Mouse (Mus musculus): Measurements from ENCODE around the gene Lamc1. TPM values are rescaled to one million over a fixed set of nuclear protein-coding genes. Genes with fewer than 3 reads are reported as not detected.
A peak's percentile ranks its signal among the peaks of the same experiment; 100 is the strongest.

Lamc1 gene
- polyA plus RNA-seq, 1 experiment from 2014 or later = 26.5 TPM

- H3K9me3 ChIP-seq (ENCODE audit: control insufficient read depth, low read length) = no peaks in the 10 kb centered on the region
- no peak overlapping the region for H3K4me2 ChIP-seq
- ATAC-seq (ENCODE audit: low FRiP score) (no peak), DNase-seq (ENCODE audit: low spot score, missing footprints) (no peak)
- no peaks in the 10 kb centered on the region for H3K36me3 ChIP-seq (ENCODE audit: control insufficient read depth, insufficient read depth, low read length)
- no peak overlapping the region for H3K4me3 ChIP-seq (ENCODE audit: low read depth, low read length)
- no peaks in the 10 kb centered on the region for H3K27me3 ChIP-seq (ENCODE audit: control insufficient read depth, insufficient read depth, low read length)
- no peaks in the 10 kb centered on the region for H3K4me1 ChIP-seq (ENCODE audit: control insufficient read depth, insufficient read depth, low read length)
- no peak overlapping the region for H3K9ac ChIP-seq (ENCODE audit: low read length)
- no peak overlapping the region for H3K27ac ChIP-seq (ENCODE audit: low read depth, low read length)
- WGBS = 94% methylated on average over 4 of the region's 4 CpGs
Observed at GRCm38 (mm10) chr1:153361926-153362325, 29.3 kb upstream of the Lamc1 start.

- H3K4me2 ChIP-seq = no peak overlapping the region
- H3K27ac ChIP-seq (ENCODE audit: low read depth, low read length) = no peak overlapping the region
- H3K9me3 ChIP-seq (ENCODE audit: control insufficient read depth, low read length) = no peaks in the 10 kb centered on the region
- no peaks in the 10 kb centered on the region for H3K4me1 ChIP-seq (ENCODE audit: control insufficient read depth, insufficient read depth, low read length)
- H3K27me3 ChIP-seq (ENCODE audit: control insufficient read depth, insufficient read depth, low read length) = no peaks in the 10 kb centered on the region
- H3K9ac ChIP-seq (ENCODE audit: low read length) = no peak overlapping the region
- ATAC-seq (ENCODE audit: low FRiP score) (no peak), DNase-seq (ENCODE audit: low spot score, missing footprints) (no peak)
- H3K36me3 ChIP-seq (ENCODE audit: control insufficient read depth, insufficient read depth, low read length) = no peaks in the 10 kb centered on the region
- 58% methylated on average over 3 of the region's 3 CpGs for WGBS
- no peak overlapping the region for H3K4me3 ChIP-seq (ENCODE audit: low read depth, low read length)
Observed at GRCm38 (mm10) chr1:153360556-153360955, 28.0 kb upstream of the Lamc1 start.

GRCm38 (mm10) chr1:153357218-153357617 is 24.6 kb upstream of the Lamc1 start:
- Histone ChIP-seq H3K27ac (ENCODE audit: low read depth, low read length) (no peak overlapping the region), H3K4me1 (ENCODE audit: control insufficient read depth, insufficient read depth, low read length) (no peaks in the 10 kb centered on the region), H3K27me3 (ENCODE audit: control insufficient read depth, insufficient read depth, low read length) (no peaks in the 10 kb centered on the region), H3K36me3 (ENCODE audit: control insufficient read depth, insufficient read depth, low read length) (no peaks in the 10 kb centered on the region), H3K9me3 (ENCODE audit: control insufficient read depth, low read length) (no peaks in the 10 kb centered on the region), H3K4me2 (no peak overlapping the region), H3K4me3 (ENCODE audit: low read depth, low read length) (no peak overlapping the region), H3K9ac (ENCODE audit: low read length) (no peak overlapping the region)
- WGBS = 87% methylated on average over 1 of the region's 1 CpGs
- ATAC-seq (ENCODE audit: low FRiP score) = no peak
- no peak for DNase-seq (ENCODE audit: low spot score, missing footprints)

GRCm38 (mm10) chr1:153354466-153354865 is 21.9 kb upstream of the Lamc1 start:
- Histone ChIP-seq H3K27me3 (ENCODE audit: control insufficient read depth, insufficient read depth, low read length) (no peaks in the 10 kb centered on the region), H3K27ac (ENCODE audit: low read depth, low read length) (no peak overlapping the region), H3K9me3 (ENCODE audit: control insufficient read depth, low read length) (no peaks in the 10 kb centered on the region), H3K36me3 (ENCODE audit: control insufficient read depth, insufficient read depth, low read length) (no peaks in the 10 kb centered on the region), H3K4me2 (no peak overlapping the region), H3K4me3 (ENCODE audit: low read depth, low read length) (no peak overlapping the region), H3K9ac (ENCODE audit: low read length) (no peak overlapping the region), H3K4me1 (ENCODE audit: control insufficient read depth, insufficient read depth, low read length) (no peaks in the 10 kb centered on the region)
- ATAC-seq (ENCODE audit: low FRiP score) (no peak), DNase-seq (ENCODE audit: low spot score, missing footprints) (no peak)
- WGBS = 44% methylated on average over 2 of the region's 2 CpGs

GRCm38 (mm10) chr1:153353736-153354430 is 21.3 kb upstream of the Lamc1 start:
- no peak for DNase-seq (ENCODE audit: low spot score, missing footprints)
- 68% methylated on average over 18 of the region's 18 CpGs for WGBS
- ATAC-seq (ENCODE audit: low FRiP score) = no peak
- Histone ChIP-seq H3K4me2 (no peak overlapping the region), H3K9me3 (ENCODE audit: control insufficient read depth, low read length) (no peaks in the 10 kb centered on the region), H3K4me3 (ENCODE audit: low read depth, low read length) (no peak overlapping the region), H3K36me3 (ENCODE audit: control insufficient read depth, insufficient read depth, low read length) (no peaks in the 10 kb centered on the region), H3K27me3 (ENCODE audit: control insufficient read depth, insufficient read depth, low read length) (no peaks in the 10 kb centered on the region), H3K4me1 (ENCODE audit: control insufficient read depth, insufficient read depth, low read length) (no peaks in the 10 kb centered on the region), H3K9ac (ENCODE audit: low read length) (no peak overlapping the region), H3K27ac (ENCODE audit: low read depth, low read length) (no peak overlapping the region)

- Histone ChIP-seq H3K36me3 (ENCODE audit: control insufficient read depth, insufficient read depth, low read length) (no peaks in the 10 kb centered on the region), H3K4me1 (ENCODE audit: control insufficient read depth, insufficient read depth, low read length) (no peaks in the 10 kb centered on the region), H3K9me3 (ENCODE audit: control insufficient read depth, low read length) (no peaks in the 10 kb centered on the region), H3K4me2 (no peak overlapping the region), H3K27me3 (ENCODE audit: control insufficient read depth, insufficient read depth, low read length) (no peaks in the 10 kb centered on the region), H3K27ac (ENCODE audit: low read depth, low read length) (no peak overlapping the region), H3K4me3 (ENCODE audit: low read depth, low read length) (no peak overlapping the region), H3K9ac (ENCODE audit: low read length) (no peak overlapping the region)
- no peak for ATAC-seq (ENCODE audit: low FRiP score)
- 86% methylated on average over 4 of the region's 4 CpGs for WGBS
- DNase-seq (ENCODE audit: low spot score, missing footprints) = no peak
Observed at GRCm38 (mm10) chr1:153351034-153351433, 18.4 kb upstream of the Lamc1 start.

- DNase-seq (ENCODE audit: low spot score, missing footprints) = no peak
- no peak for ATAC-seq (ENCODE audit: low FRiP score)
- no peak overlapping the region for H3K4me3 ChIP-seq (ENCODE audit: low read depth, low read length)
- no peaks in the 10 kb centered on the region for H3K9me3 ChIP-seq (ENCODE audit: control insufficient read depth, low read length)
- H3K4me2 ChIP-seq = no peak overlapping the region
- WGBS = 58% methylated on average over 3 of the region's 3 CpGs
- no peak overlapping the region for H3K9ac ChIP-seq (ENCODE audit: low read length)
- H3K27me3 ChIP-seq (ENCODE audit: control insufficient read depth, insufficient read depth, low read length) = no peaks in the 10 kb centered on the region
- H3K4me1 ChIP-seq (ENCODE audit: control insufficient read depth, insufficient read depth, low read length) = no peaks in the 10 kb centered on the region
- H3K27ac ChIP-seq (ENCODE audit: low read depth, low read length) = no peak overlapping the region
- H3K36me3 ChIP-seq (ENCODE audit: control insufficient read depth, insufficient read depth, low read length) = no peaks in the 10 kb centered on the region
Observed at GRCm38 (mm10) chr1:153347726-153348125, 15.1 kb upstream of the Lamc1 start.

- H3K9ac ChIP-seq (ENCODE audit: low read length) = no peak overlapping the region
- H3K27ac ChIP-seq (ENCODE audit: low read depth, low read length) = no peak overlapping the region
- ATAC-seq (ENCODE audit: low FRiP score) (no peak), DNase-seq (ENCODE audit: low spot score, missing footprints) (no peak)
- WGBS = 93% methylated on average over 2 of the region's 2 CpGs
- no peaks in the 10 kb centered on the region for H3K27me3 ChIP-seq (ENCODE audit: control insufficient read depth, insufficient read depth, low read length)
- H3K4me2 ChIP-seq = no peak overlapping the region
- no peaks in the 10 kb centered on the region for H3K36me3 ChIP-seq (ENCODE audit: control insufficient read depth, insufficient read depth, low read length)
- H3K4me1 ChIP-seq (ENCODE audit: control insufficient read depth, insufficient read depth, low read length) = no peaks in the 10 kb centered on the region
- no peak overlapping the region for H3K4me3 ChIP-seq (ENCODE audit: low read depth, low read length)
- no peaks in the 10 kb centered on the region for H3K9me3 ChIP-seq (ENCODE audit: control insufficient read depth, low read length)
Observed at GRCm38 (mm10) chr1:153347040-153347439, 14.5 kb upstream of the Lamc1 start.

- Histone ChIP-seq H3K4me2 (no peak overlapping the region), H3K27me3 (ENCODE audit: control insufficient read depth, insufficient read depth, low read length) (no peaks in the 10 kb centered on the region), H3K9ac (ENCODE audit: low read length) (no peak overlapping the region), H3K4me1 (ENCODE audit: control insufficient read depth, insufficient read depth, low read length) (no peaks in the 10 kb centered on the region), H3K36me3 (ENCODE audit: control insufficient read depth, insufficient read depth, low read length) (no peaks in the 10 kb centered on the region), H3K4me3 (ENCODE audit: low read depth, low read length) (no peak overlapping the region), H3K27ac (ENCODE audit: low read depth, low read length) (no peak overlapping the region), H3K9me3 (ENCODE audit: control insufficient read depth, low read length) (no peaks in the 10 kb centered on the region)
- ATAC-seq (ENCODE audit: low FRiP score) (no peak), DNase-seq (ENCODE audit: low spot score, missing footprints) (peak; percentile 83)
- 61% methylated on average over 16 of the region's 16 CpGs for WGBS
Observed at GRCm38 (mm10) chr1:153345699-153346291, 13.2 kb upstream of the Lamc1 start.
